Mouse (Mus musculus): ENCODE measurements around the gene Psg18. TPM values are rescaled to one million over a fixed set of nuclear protein-coding genes. Genes with fewer than 3 reads are reported as not detected.
A peak's percentile ranks its signal among the peaks of the same experiment; 100 is the strongest.
"Not testable (repeated sequence)": the region's sequence is repeated elsewhere in the genome, so short reads cannot be mapped to it uniquely, and the experiment has no call there.

Psg18 gene
- polyA plus RNA-seq (2015; fragmentation: Nextera tagmentation; extraction: Ambion mirVana) = not detected in 2 replicates

- not testable (repeated sequence) for H3K36me3 ChIP-seq (ENCODE audit: control insufficient read depth, insufficient read depth, low read length); H3K27me3 ChIP-seq (replicated peaks; ENCODE audit: control insufficient read depth, insufficient read depth, low read length); H3K9ac ChIP-seq (ENCODE audit: low read depth, low read length); H3K27ac ChIP-seq (ENCODE audit: low read depth, low read length); ATAC-seq; H3K4me2 ChIP-seq (ENCODE audit: low read length); H3K4me3 ChIP-seq (ENCODE audit: low read length); H3K4me1 ChIP-seq (ENCODE audit: control insufficient read depth, insufficient read depth, low read depth, low read length)
- WGBS = 76% methylated on average over 3 of the region's 3 CpGs
- peaks cover 17% of the 10 kb centered on the region for H3K9me3 ChIP-seq (ENCODE audit: control insufficient read depth, low read length)
Observed at GRCm38 (mm10) chr7:18354909-18355308, at the start of gene Psg18. TSS of gene Psg18 (minus strand) at chr7:18355009.

- no peak overlapping the region for H3K9ac ChIP-seq (ENCODE audit: low read depth, low read length)
- peak overlapping the region; percentile 21; the same call in 1 of the 2 replicates for H3K4me3 ChIP-seq (ENCODE audit: low read length)
- no peaks in the 10 kb centered on the region for H3K27me3 ChIP-seq (replicated peaks; ENCODE audit: control insufficient read depth, insufficient read depth, low read length)
- H3K27ac ChIP-seq (ENCODE audit: low read depth, low read length) = no peak overlapping the region
- peaks cover 7% of the 10 kb centered on the region for H3K9me3 ChIP-seq (ENCODE audit: control insufficient read depth, low read length)
- H3K4me2 ChIP-seq (ENCODE audit: low read length) = peak overlapping the region; percentile 25; the same call in 1 of the 2 replicates
- H3K4me1 ChIP-seq (ENCODE audit: control insufficient read depth, insufficient read depth, low read depth, low read length) = no peaks in the 10 kb centered on the region
- no peaks in the 10 kb centered on the region for H3K36me3 ChIP-seq (ENCODE audit: control insufficient read depth, insufficient read depth, low read length)
- WGBS = 54% methylated on average over 10 of the region's 11 CpGs
- ATAC-seq = peak; percentile 58; the same call in 1 of the 2 replicates
Observed at GRCm38 (mm10) chr7:18403407-18403806, 48.6 kb upstream of the Psg18 start.

- no peak overlapping the region for H3K27ac ChIP-seq (ENCODE audit: low read depth, low read length)
- no peak overlapping the region for H3K9ac ChIP-seq (ENCODE audit: low read depth, low read length)
- 29% methylated on average over 32 of the region's 35 CpGs for WGBS
- peak; percentile 91 for ATAC-seq
- H3K27me3 ChIP-seq (replicated peaks; ENCODE audit: control insufficient read depth, insufficient read depth, low read length) = no peaks in the 10 kb centered on the region
- H3K4me1 ChIP-seq (ENCODE audit: control insufficient read depth, insufficient read depth, low read depth, low read length) = no peaks in the 10 kb centered on the region
- H3K4me2 ChIP-seq (ENCODE audit: low read length) = peak overlapping the region; percentile 15; the same call in 1 of the 2 replicates
- peak overlapping the region; percentile 28; the same call in 1 of the 2 replicates for H3K4me3 ChIP-seq (ENCODE audit: low read length)
- H3K36me3 ChIP-seq (ENCODE audit: control insufficient read depth, insufficient read depth, low read length) = no peaks in the 10 kb centered on the region
- H3K9me3 ChIP-seq (ENCODE audit: control insufficient read depth, low read length) = peaks cover 5% of the 10 kb centered on the region
Observed at GRCm38 (mm10) chr7:18402527-18403237, 47.9 kb upstream of the Psg18 start.

GRCm38 (mm10) chr7:18391483-18391882, 36.7 kb upstream of the Psg18 start:
- ATAC-seq; H3K36me3 ChIP-seq (ENCODE audit: control insufficient read depth, insufficient read depth, low read length); H3K4me2 ChIP-seq (ENCODE audit: low read length); H3K27me3 ChIP-seq (replicated peaks; ENCODE audit: control insufficient read depth, insufficient read depth, low read length); H3K27ac ChIP-seq (ENCODE audit: low read depth, low read length); H3K4me3 ChIP-seq (ENCODE audit: low read length); H3K4me1 ChIP-seq (ENCODE audit: control insufficient read depth, insufficient read depth, low read depth, low read length); H3K9ac ChIP-seq (ENCODE audit: low read depth, low read length): not testable (repeated sequence)
- H3K9me3 ChIP-seq (ENCODE audit: control insufficient read depth, low read length) = peaks cover 14% of the 10 kb centered on the region
- WGBS = 87% methylated on average over 4 of the region's 4 CpGs

- H3K9ac ChIP-seq (ENCODE audit: low read depth, low read length) = no peak overlapping the region
- H3K4me2 ChIP-seq (ENCODE audit: low read length) = no peak overlapping the region
- H3K27ac ChIP-seq (ENCODE audit: low read depth, low read length) = no peak overlapping the region
- no peaks in the 10 kb centered on the region for H3K36me3 ChIP-seq (ENCODE audit: control insufficient read depth, insufficient read depth, low read length)
- H3K27me3 ChIP-seq (replicated peaks; ENCODE audit: control insufficient read depth, insufficient read depth, low read length) = no peaks in the 10 kb centered on the region
- WGBS = 55% methylated on average over 2 of the region's 2 CpGs
- ATAC-seq = no peak
- peaks cover 22% of the 10 kb centered on the region for H3K9me3 ChIP-seq (ENCODE audit: control insufficient read depth, low read length)
- H3K4me1 ChIP-seq (ENCODE audit: control insufficient read depth, insufficient read depth, low read depth, low read length) = no peaks in the 10 kb centered on the region
- no peak overlapping the region for H3K4me3 ChIP-seq (ENCODE audit: low read length)
Observed at GRCm38 (mm10) chr7:18378295-18378694, 23.5 kb upstream of the Psg18 start.

GRCm38 (mm10) chr7:18335411-18335810, 19.4 kb downstream of the Psg18 start:
- not testable (repeated sequence) for H3K36me3 ChIP-seq (ENCODE audit: control insufficient read depth, insufficient read depth, low read length); H3K4me2 ChIP-seq (ENCODE audit: low read length); H3K27me3 ChIP-seq (replicated peaks; ENCODE audit: control insufficient read depth, insufficient read depth, low read length); H3K9ac ChIP-seq (ENCODE audit: low read depth, low read length); H3K27ac ChIP-seq (ENCODE audit: low read depth, low read length); H3K4me3 ChIP-seq (ENCODE audit: low read length); H3K4me1 ChIP-seq (ENCODE audit: control insufficient read depth, insufficient read depth, low read depth, low read length); ATAC-seq
- peaks cover 21% of the 10 kb centered on the region for H3K9me3 ChIP-seq (ENCODE audit: control insufficient read depth, low read length)
- 78% methylated on average over 6 of the region's 6 CpGs for WGBS

Other genes with a start within 250 kb of the Psg18 start
- not detected in 2 replicates for gene Igfl3, start 178.5 kb downstream of the Psg18 start, polyA plus RNA-seq (2015; fragmentation: Nextera tagmentation; extraction: Ambion mirVana)
- not detected in 2 replicates for gene Mill1, start 109.7 kb downstream of the Psg18 start, polyA plus RNA-seq (2015; fragmentation: Nextera tagmentation; extraction: Ambion mirVana)
- gene Psg28, start 77.0 kb upstream of the Psg18 start, polyA plus RNA-seq (2015; fragmentation: Nextera tagmentation; extraction: Ambion mirVana) = not detected in 2 replicates
- gene Psg26, start 129.2 kb upstream of the Psg18 start, polyA plus RNA-seq (2015; fragmentation: Nextera tagmentation; extraction: Ambion mirVana) = not detected in 2 replicates
- not detected in 2 replicates for gene Psg25, start 177.3 kb upstream of the Psg18 start, polyA plus RNA-seq (2015; fragmentation: Nextera tagmentation; extraction: Ambion mirVana)
- gene Psg27, start 212.3 kb upstream of the Psg18 start, polyA plus RNA-seq (2015; fragmentation: Nextera tagmentation; extraction: Ambion mirVana) = not detected in 2 replicates